Mouse (Mus musculus): Measurements from ENCODE around the gene Vmn2r27. TPM values are rescaled to one million over a fixed set of nuclear protein-coding genes. Genes with fewer than 3 reads are reported as not detected.
A peak's percentile ranks its signal among the peaks of the same experiment; 100 is the strongest.

Gene Vmn2r27
- not detected for total RNA-seq (2021)
- long read RNA-seq, experiment 1, result 0 reads
- long read RNA-seq, experiment 2, result 0 reads

DNA sequence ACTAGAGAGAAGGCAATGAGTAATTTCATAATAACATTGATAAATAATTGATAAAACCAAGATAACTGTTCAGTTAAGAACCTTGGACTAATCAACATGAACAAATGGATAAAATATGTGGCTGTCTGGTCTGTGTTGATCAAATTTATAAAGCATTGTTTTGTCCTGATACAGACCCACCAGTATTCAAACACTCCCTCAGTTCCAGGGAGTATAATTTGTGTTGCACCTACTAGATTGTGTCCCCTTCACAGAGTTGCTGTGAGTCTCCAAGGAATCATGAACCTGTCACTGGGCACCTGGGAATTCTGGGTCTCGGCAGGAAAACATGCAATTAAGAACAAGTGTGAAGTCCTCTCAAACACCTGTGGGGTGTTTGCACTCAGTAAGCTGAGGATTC, at the start of gene Vmn2r27:
TSS of gene Vmn2r27 (minus strand) at position 101 of the 400 bp plus-strand sequence.
- no peak for DNase-seq

DNA sequence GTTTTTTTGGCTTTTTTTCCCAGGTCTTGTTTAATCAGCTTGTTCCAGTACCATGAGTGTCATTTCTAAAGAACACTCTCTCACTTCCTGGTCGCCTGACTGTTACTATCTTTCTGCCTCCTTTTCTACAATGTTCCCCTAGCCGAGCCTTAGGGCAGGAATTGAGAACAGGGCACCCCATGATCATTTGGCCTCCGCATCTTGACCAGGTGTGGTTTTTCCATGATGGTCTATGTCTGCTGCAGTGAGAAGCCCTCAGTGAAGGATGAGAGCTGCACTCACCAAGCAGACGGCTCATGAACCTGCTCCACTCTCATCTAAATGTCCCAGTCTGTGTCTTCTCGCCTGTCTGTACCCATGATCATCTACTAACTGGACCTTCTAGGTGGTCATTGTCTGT, 46.6 kb upstream of the Vmn2r27 start:
- no peak for DNase-seq

DNA sequence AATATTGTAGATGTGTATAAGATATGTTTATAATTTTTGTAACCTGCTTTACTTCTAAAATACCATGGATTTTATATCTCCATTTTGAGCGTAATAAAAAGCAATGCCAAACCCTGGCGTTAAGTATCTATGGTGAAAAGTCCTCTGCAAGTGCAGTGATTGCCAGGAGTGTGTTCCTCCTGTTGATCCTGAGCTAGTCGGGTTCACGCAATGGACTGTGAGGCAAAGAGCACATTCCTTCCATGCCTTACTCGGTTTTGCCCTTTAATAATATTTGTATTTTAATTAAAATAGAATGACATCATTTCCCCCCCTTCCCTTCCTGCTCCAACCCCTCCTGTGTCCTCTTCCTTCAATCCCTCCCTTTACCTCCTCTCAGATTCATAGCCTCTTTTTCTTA, 46.0 kb upstream of the Vmn2r27 start:
- no peak for DNase-seq

DNA sequence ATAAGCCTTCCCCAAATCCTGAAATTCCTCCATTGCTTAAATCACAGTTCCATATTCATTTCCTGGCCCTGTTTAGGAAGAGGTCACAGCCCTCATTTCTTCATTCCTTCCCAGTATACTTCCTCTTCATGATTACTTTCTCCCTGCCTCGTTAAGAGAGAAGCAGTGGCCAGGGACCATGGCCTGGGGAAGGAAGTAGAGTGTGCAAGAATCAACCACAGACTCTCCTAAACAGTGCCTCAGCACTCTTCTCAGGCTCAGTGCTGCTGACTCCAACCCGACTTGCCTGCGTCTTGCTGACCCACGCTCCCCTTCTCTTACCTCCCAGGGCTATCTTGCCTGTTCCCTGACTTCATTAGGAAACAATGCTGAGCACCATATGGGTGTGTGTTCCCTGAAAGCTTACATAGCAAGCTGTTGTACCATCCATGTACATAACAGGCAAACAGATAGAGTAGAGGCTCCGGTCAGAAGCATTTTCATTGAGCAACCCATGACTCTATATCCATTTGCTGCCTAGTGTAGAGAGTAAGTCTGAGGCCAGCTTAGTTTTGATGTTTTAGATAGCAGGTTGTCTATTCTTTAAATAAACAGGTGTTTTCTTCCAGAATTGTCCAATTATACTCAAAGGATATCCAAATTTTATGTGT, 41.7 kb upstream of the Vmn2r27 start:
- DNase-seq, result no peak

DNA sequence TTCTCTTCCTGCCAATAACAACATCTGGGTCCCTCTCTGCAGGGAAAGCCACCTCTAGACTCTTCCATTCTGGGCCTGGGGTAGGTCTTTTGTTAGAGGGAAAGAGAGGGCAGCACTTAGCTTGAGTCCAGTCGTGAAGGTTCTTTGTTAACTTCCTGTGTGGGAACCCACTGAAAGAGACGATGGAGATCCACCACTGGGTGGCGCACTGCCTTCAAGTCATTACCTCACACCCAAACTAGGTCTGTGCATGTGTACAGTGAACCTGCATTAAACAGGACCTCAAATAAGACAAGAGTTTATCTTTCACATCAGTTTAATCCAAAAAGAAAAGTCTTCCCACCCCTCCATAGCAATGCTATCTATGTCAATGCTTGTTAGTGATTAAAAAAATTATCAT, 31.0 kb upstream of the Vmn2r27 start:
- peak; percentile 82 for DNase-seq

DNA sequence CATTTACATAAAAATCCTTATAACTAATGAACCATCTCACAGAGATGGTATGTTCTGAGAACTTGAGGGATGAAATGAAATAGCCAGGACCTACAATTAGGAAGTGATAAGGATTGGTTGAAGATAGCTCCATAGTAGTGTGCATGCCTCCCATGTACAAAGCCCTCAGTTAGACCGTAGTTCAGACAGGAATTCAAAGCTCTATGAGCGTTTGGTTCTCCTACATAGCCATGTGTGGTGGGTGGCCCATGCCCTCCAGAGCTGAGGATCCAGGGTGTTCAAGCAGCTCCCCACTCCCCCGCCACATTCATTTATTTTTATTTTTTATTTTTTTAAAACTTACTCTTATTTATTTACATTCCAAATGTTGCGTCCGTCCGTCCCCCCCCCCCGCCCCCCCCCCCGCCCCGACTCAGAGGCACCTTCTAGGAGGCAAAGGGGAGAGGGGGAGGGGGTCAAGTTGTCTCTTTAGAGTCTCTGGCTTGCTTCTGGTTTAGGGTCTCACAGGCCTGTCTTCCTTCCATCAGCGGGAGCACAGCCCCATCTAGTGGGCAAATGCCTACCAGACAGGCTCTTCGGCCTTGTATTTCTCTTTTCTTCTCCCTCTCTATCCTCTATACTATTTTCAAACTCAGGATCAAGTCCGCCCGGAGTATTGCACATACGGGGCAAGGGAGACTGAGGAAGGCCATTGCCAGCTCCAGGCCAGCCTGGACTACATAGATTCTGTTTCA, 28.7 kb upstream of the Vmn2r27 start:
- DNase-seq, result peak; percentile 77

DNA sequence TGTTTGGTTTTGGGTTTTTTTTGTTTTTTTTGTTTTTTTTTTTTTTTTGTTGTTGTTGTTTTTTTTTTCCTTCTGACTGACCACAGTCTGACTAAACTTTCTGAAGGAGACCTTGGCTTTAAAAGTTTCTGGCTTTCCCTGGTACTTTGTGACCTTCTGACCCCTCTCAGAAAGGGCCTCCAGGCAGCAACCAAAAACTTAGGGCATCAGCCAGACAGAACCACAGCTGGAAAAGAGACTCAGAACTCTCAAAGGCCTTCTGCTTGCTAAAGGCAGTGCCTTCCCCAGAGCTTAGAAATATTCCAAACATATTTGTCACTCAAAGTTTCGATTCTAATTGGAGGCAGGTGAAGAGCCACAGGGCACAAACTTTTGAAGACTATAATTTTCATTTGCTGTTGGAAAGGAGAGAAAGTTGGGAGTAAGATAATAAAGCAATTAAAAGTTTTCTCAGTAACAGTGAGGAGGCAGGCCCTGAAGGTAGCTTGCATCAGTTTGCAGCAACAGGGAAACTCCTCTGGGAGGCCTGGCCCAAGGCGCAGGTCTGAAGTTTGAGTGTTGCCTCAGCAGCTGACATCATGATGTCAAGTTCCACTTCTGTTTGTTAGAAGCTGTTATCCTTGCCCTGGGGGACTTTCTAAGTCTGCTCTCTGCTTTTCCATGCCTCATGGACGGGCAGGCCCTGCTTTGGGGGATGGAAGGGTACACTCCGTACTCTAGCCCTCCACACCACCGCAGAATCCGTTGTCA, 24.2 kb upstream of the Vmn2r27 start:
- DNase-seq, result no peak

DNA sequence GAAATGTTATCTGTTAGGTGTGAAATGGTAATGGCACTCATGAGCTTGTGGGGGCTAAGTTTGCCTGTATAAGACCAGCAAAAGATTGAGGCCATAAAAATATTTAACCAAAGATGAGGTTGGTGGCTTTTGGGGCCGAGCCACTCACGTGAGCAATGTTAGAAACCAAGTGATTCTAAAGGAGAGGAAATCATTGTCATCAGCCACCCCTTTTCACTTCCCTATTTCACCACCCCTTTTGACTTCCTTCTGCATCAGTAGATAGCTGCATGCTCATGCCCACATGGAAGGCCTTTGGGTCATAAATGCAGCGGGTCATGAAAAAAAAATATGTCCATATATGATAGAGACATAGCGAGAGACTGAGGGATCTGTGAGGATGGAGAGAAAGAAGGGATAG, 29.5 kb downstream of the Vmn2r27 start:
- DNase-seq, result no peak

DNA sequence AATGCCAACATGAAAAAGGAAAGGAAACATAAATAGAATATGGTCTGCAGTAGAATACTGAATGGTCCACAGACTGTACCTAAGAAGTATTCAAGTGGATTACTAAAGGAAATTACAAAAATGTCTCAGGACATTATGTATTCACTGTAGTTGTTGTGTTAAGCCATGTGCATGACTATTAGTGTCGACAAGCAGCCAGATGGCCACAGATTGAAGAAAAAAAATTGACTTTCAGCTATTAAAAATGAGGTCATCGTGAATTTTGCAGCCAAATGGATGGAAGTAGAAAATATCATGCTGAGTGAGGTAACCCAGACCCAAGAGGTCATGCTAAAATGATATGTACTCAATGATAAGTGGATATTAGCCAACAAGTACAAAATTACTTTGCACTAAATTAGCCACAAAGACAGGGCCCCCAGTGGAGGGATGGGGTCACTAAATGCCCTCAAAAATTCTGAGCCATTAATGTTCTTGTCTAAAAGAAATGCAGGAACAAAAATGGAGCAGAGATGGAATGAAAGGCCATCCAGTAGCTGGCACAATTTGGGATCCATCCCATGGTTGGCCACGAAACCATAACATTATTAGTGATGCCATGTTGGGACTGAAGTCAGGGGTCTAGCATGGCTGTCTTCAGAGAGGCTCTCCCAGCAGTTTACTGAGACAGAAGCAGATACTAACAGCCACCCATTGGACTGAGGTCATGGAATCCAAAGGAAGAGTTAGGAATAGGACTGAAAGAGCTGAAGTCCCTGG, 63.0 kb downstream of the Vmn2r27 start:
- DNase-seq, result no peak

DNA sequence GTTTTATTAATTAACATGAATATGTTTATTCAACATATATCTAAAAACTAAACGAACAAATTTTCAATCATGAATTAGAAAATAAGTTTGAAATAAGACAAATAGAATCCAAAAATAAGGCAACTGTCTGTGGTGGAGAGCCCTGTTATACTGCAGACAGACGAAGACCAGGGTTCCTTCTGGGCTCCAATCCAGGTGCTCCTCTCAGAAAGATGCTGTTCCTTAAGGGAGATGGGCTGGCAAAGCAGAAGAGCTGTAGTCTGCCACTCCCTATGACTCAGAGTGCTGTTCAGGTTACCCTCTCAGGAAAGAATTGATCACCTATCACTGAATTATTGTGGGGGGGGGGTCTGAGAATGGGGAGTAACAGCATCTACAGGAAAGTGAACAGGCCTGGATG, 65.1 kb downstream of the Vmn2r27 start:
- DNase-seq, result no peak

DNA sequence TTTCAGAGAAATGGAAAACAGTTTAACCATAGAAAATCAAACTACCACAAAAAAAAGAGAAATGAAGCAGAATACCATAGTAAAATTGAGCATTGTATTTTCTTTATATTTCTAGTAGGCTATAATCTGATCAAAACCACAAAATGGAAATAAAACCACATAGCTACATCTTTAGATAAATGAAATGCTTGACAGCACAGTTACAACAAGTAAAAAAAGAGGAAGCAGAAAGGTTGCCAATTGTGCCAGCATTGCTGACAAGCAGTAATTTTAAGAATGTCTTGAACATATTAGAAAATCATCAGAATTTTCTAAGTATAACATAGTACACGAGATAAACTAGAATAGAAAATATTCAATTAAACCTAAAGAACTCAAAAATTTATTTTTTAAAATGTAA, 81.8 kb downstream of the Vmn2r27 start:
- no peak for DNase-seq

Other genes with a start within 250 kb of the Vmn2r27 start
- gene Vmn2r26, start 207.3 kb downstream of the Vmn2r27 start, total RNA-seq (2021), result under 1 TPM in 1 of 2 experiments, not detected in 1; 0.06 TPM
- gene Cd163, start 72.8 kb upstream of the Vmn2r27 start, total RNA-seq (2021), result 10 to 100 TPM in 1 of 2 experiments, 1 to 10 TPM in 1; 9.8 to 20.8 TPM
- 100 to 1,000 TPM in 1 of 2 experiments, 10 to 100 TPM in 1; 93.1 to 104 TPM for gene Pex5, start 183.2 kb upstream of the Vmn2r27 start, total RNA-seq (2021)
- 10 to 100 TPM; 78.7 to 79.4 TPM for gene Clstn3, start 232.9 kb upstream of the Vmn2r27 start, total RNA-seq (2021)

Data from adrenal gland, postnatal 10 days (tissue).